Mouse (Mus musculus): ENCODE data around the gene Fer1l5.

DNA sequence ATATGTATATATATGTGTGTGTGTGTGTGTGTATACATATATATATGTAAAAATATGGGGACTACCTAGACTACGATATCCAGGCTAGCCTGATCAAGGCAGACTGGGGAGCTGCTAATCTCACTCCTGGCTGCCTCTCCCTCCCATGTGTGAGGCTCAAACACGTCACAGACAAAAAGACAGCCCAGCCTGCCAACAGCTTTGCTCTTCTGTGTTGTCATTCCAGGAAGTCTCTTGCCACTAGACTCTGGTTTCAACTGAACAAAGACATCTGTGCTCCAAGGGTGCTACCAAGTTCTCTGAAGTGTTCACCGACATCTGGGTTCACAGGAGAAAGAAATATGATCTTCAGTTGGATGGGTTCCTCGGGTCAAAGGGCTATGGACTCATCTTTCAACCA is 63.0 kb downstream of the Fer1l5 start:
- no peak for TF ChIP-seq POLR2A (IDR thresholded peaks at IDR 0.05; ENCODE audit: borderline replicate concordance, control insufficient read depth, low read depth, low read length)
- TF ChIP-seq CTCF (IDR thresholded peaks at IDR 0.05; ENCODE audit: control insufficient read depth, insufficient read depth, low read length), result no peak
